Mouse (Mus musculus) myocyte (in vitro differentiated cells): Measurements from ENCODE around the gene Sp9. TPM values are rescaled to one million over a fixed set of nuclear protein-coding genes. Genes with fewer than 3 reads are reported as not detected.

ENCODE experiments used
- H3K27me3 ChIP-seq: one replicate; pipeline ENCODE4 v1.6.1; 2011; ENCODE audit not compliant: control insufficient read depth, insufficient read depth, insufficient read length
- H3K36me3 ChIP-seq: one replicate; pipeline ENCODE4 v1.6.1; 2011; ENCODE audit not compliant: control insufficient read depth, insufficient read depth
- H3K4me2 ChIP-seq: one replicate; pipeline ENCODE4 v1.6.1; 2011; ENCODE audit warnings: low read depth, control low read depth
- H3K4me3 ChIP-seq: one replicate; pipeline ENCODE4 v1.5.1; 2011; ENCODE audit warnings: mild to moderate bottlenecking, control low read depth, moderate library complexity
- H3K79me2 ChIP-seq: one replicate; pipeline ENCODE4 v1.6.1; 2011; ENCODE audit not compliant: control insufficient read depth, insufficient read depth
- H3ac ChIP-seq: one replicate; pipeline ENCODE4 v1.6.1; 2011; ENCODE audit not compliant: control insufficient read depth, insufficient read length
- CEBPB ChIP-seq: IDR thresholded peaks from 2 replicates; pipeline ENCODE4 v1.6.1; 2011; ENCODE audit warnings: mild to moderate bottlenecking, moderate library complexity; ENCODE audit not compliant: poor library complexity, insufficient read depth, severe bottlenecking
- E2F4 ChIP-seq: IDR thresholded peaks from one replicate; pipeline ENCODE4 v1.6.1; 2011; ENCODE audit warnings: mild to moderate bottlenecking, control low read depth, moderate library complexity; ENCODE audit not compliant: insufficient read depth
- MAX ChIP-seq: IDR thresholded peaks from one replicate; pipeline ENCODE4 v1.6.1; 2011; ENCODE audit warnings: low read depth, mild to moderate bottlenecking, control low read depth
- MYOD1 ChIP-seq, 3 experiments: IDR thresholded peaks; one replicate each; pipeline ENCODE4 v1.6.1; 2011; ENCODE audit warnings: control low read depth in 2 of 3, low read depth in 2 of 3, mild to moderate bottlenecking in 2 of 3, moderate library complexity in 1 of 3; ENCODE audit not compliant: insufficient read length in 2 of 3, control insufficient read depth in 1 of 3
- MYOG ChIP-seq, 3 experiments: IDR thresholded peaks; one replicate each; pipeline ENCODE4 v1.6.1; 2011; ENCODE audit warnings: control low read depth in 2 of 3, low read depth in 2 of 3, mild to moderate bottlenecking in 2 of 3; ENCODE audit not compliant: insufficient read length in 2 of 3, control insufficient read depth in 1 of 3, insufficient read depth in 1 of 3
- POLR2A ChIP-seq: IDR thresholded peaks from one replicate; pipeline ENCODE4 v1.6.1; 2011; ENCODE audit warnings: low read depth, mild to moderate bottlenecking, control low read depth, moderate library complexity; ENCODE audit not compliant: insufficient read length
- POLR2AphosphoS2 ChIP-seq: IDR thresholded peaks from one replicate; pipeline ENCODE4 v1.6.1; 2011; ENCODE audit warnings: low read depth, control low read depth; ENCODE audit not compliant: insufficient read length
- REST ChIP-seq: IDR thresholded peaks from one replicate; pipeline ENCODE4 v1.6.1; 2011; ENCODE audit warnings: mild to moderate bottlenecking, control low read depth, moderate library complexity; ENCODE audit not compliant: insufficient read depth, insufficient read length
- SRF ChIP-seq: IDR thresholded peaks from one replicate; pipeline ENCODE4 v1.6.1; 2011; ENCODE audit warnings: low read depth; ENCODE audit not compliant: control insufficient read depth, insufficient read length
- TCF12 ChIP-seq: IDR thresholded peaks from one replicate; pipeline ENCODE4 v1.6.1; 2011; ENCODE audit warnings: mild to moderate bottlenecking, control low read depth; ENCODE audit not compliant: poor library complexity, insufficient read depth, severe bottlenecking
- TCF3 ChIP-seq: IDR thresholded peaks from one replicate; pipeline ENCODE4 v1.6.1; 2011; ENCODE audit warnings: low read depth, control low read depth; ENCODE audit not compliant: insufficient read length
- USF1 ChIP-seq: IDR thresholded peaks from one replicate; pipeline ENCODE4 v1.6.1; 2011; ENCODE audit warnings: low read depth, mild to moderate bottlenecking, control low read depth, moderate library complexity
- polyA plus RNA-seq: library from polyadenylated mRNA; unstranded; fragments of >200 nt; fragmentation: generic; extraction: Trizol; gene quantifications from one replicate; pipeline ENCODE4 v1.2.1, GENCODE M21; 2012; ENCODE audit warnings: missing spikeins

Sp9 gene
- polyA plus RNA-seq, 1 experiment, result 0.02 TPM

GRCm38 (mm10) chr2:73267818-73268217 lies 3.9 kb upstream of the Sp9 start:
- TF ChIP-seq MYOG (IDR thresholded peaks at IDR 0.05; ENCODE audit: control insufficient read depth in 1 of 3, insufficient read depth in 1 of 3, insufficient read length in 2 of 3, low read depth in 2 of 3) (no peak), MAX (no peak), POLR2AphosphoS2 (no peak), REST (no peak), E2F4 (no peak), POLR2A (no peak), SRF (no peak), TCF3 (no peak), TCF12 (no peak), USF1 (no peak), MYOD1 (IDR thresholded peaks at IDR 0.05; ENCODE audit: control insufficient read depth in 1 of 3, insufficient read length in 2 of 3, low read depth in 2 of 3) (no peak), CEBPB (no peak)
- H3K4me2 ChIP-seq, result no peak overlapping the region
- peaks cover 16% of the 10 kb centered on the region for H3K27me3 ChIP-seq

GRCm38 (mm10) chr2:73268281-73268680 lies 3.4 kb upstream of the Sp9 start:
- Histone ChIP-seq H3K79me2 (no peaks in the 10 kb centered on the region), H3K4me3 (no peak overlapping the region), H3K4me2 (no peak overlapping the region), H3ac (no peak overlapping the region), H3K36me3 (no peaks in the 10 kb centered on the region), H3K27me3 (peaks cover 21% of the 10 kb centered on the region)
- TF ChIP-seq E2F4 (no peak), MAX (no peak), SRF (no peak)

More at GRCm38 (mm10) chr2:73267818-73268217, 3.9 kb upstream of the Sp9 start:
- no peaks in the 10 kb centered on the region for H3K36me3 ChIP-seq
- no peak overlapping the region for H3ac ChIP-seq
- H3K4me3 ChIP-seq, result no peak overlapping the region
- no peaks in the 10 kb centered on the region for H3K79me2 ChIP-seq

GRCm38 (mm10) chr2:73268836-73269395 lies 2.8 kb upstream of the Sp9 start:
- Histone ChIP-seq H3K4me3 (no peak overlapping the region), H3K36me3 (no peaks in the 10 kb centered on the region), H3K79me2 (no peaks in the 10 kb centered on the region), H3K27me3 (peaks cover 27% of the 10 kb centered on the region), H3K4me2 (no peak overlapping the region), H3ac (no peak overlapping the region)
- no peak for TF ChIP-seq TCF12
- no peak for TF ChIP-seq SRF
- no peak for TF ChIP-seq E2F4
- TF ChIP-seq CEBPB, result no peak
- TF ChIP-seq POLR2A, result no peak
- no peak for TF ChIP-seq MYOG (IDR thresholded peaks at IDR 0.05; ENCODE audit: control insufficient read depth in 1 of 3, insufficient read depth in 1 of 3, insufficient read length in 2 of 3, low read depth in 2 of 3)
- TF ChIP-seq USF1, result no peak
- TF ChIP-seq TCF3, result no peak
- no peak for TF ChIP-seq REST
- TF ChIP-seq POLR2AphosphoS2, result no peak
- TF ChIP-seq MYOD1 (IDR thresholded peaks at IDR 0.05; ENCODE audit: control insufficient read depth in 1 of 3, insufficient read length in 2 of 3, low read depth in 2 of 3), result no peak
- no peak for TF ChIP-seq MAX

- no peak overlapping the region for H3K4me2 ChIP-seq
- no peak overlapping the region for H3K4me3 ChIP-seq
- no peaks in the 10 kb centered on the region for H3K79me2 ChIP-seq
- peaks cover 35% of the 10 kb centered on the region for H3K27me3 ChIP-seq
- no peak overlapping the region for H3ac ChIP-seq
- TF ChIP-seq POLR2AphosphoS2 (no peak), SRF (no peak), TCF3 (no peak), E2F4 (no peak), MAX (no peak), USF1 (no peak), REST (no peak), TCF12 (no peak), CEBPB (no peak)
- no peaks in the 10 kb centered on the region for H3K36me3 ChIP-seq
These were observed 2.1 kb upstream of the Sp9 start for GRCm38 (mm10) chr2:73269666-73270065.

GRCm38 (mm10) chr2:73270071-73270592 lies 1.6 kb upstream of the Sp9 start:
- H3K36me3 ChIP-seq, result no peaks in the 10 kb centered on the region
- no peak for TF ChIP-seq USF1
- no peak for TF ChIP-seq MYOD1 (IDR thresholded peaks at IDR 0.05; ENCODE audit: control insufficient read depth in 1 of 3, insufficient read length in 2 of 3, low read depth in 2 of 3)
- TF ChIP-seq SRF, result no peak
- TF ChIP-seq POLR2A, result no peak
- TF ChIP-seq MYOG (IDR thresholded peaks at IDR 0.05; ENCODE audit: control insufficient read depth in 1 of 3, insufficient read depth in 1 of 3, insufficient read length in 2 of 3, low read depth in 2 of 3), result no peak
- no peak for TF ChIP-seq CEBPB
- no peak overlapping the region for H3ac ChIP-seq
- H3K27me3 ChIP-seq, result peaks cover 36% of the 10 kb centered on the region
- no peaks in the 10 kb centered on the region for H3K79me2 ChIP-seq
- no peak overlapping the region for H3K4me2 ChIP-seq
- H3K4me3 ChIP-seq, result no peak overlapping the region
